Mouse (Mus musculus) monocyte, adult 59 days (primary cell): ENCODE measurements around the gene Adamts7. TPM values are rescaled to one million over a fixed set of nuclear protein-coding genes. Genes with fewer than 3 reads are reported as not detected.

Experiments used
- total RNA-seq, 2 experiments: library from RNA; stranded (reverse); gene quantifications; one replicate each; pipeline ENCODE4 v1.2.4; 2023

Adamts7 gene
- total RNA-seq: under 1 TPM; 0.34 to 0.39 TPM

GRCm38 (mm10) chr9:90162926-90163748, at the start of gene Adamts7:
TSS of gene Adamts7 (plus strand) at chr9:90163069.

DNA sequence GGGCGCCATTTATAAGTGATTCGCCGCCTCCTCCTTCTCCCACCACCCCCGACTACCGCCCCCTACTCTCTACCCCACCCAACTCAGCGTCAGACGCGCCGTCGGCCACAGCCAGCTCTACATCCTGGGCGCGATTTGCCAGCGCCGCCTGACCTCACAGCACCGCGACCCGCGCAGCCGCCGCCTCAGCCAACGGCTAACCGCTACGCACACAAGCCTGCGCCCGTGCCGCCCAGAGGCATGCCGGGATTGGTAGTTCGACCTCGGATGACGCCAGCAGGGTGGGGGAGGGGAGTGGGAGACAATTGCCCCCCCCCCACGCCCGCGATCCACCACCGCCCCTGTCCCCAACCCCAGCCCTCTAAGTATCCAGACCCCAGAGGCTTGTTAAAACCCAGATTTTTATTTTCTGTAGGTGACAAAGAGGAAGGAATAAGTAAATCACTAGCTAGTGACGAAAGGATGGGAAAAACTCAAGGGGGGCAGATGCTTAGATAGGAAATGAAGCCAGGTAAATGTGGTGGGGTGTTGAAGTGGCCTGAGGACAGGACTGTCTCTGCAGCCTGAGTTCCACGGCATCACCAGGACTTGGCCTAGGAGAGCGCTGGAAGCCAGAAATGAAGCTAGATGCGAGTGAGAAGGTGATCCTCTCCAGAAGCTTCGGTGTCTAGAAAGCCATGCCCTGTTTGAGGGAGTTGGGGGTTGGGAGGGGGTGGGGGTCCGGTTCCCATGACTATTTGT, 48.1 kb upstream of the Adamts7 start, which contains the start of gene Morf4l1:
Gene Morf4l1 (minus strand): TSS at position 208 of the 741 bp plus-strand sequence.

Other genes starting within 250 kb of the Adamts7 start
- 100 to 1,000 TPM; 587 to 636 TPM for gene Ctsh, start 108.9 kb upstream of the Adamts7 start, total RNA-seq
- gene Morf4l1, start 48.3 kb upstream of the Adamts7 start, total RNA-seq: 100 to 1,000 TPM; 364 to 393 TPM
- gene Tbc1d2b, start 107.7 kb downstream of the Adamts7 start, total RNA-seq: 100 to 1,000 TPM; 125 to 128 TPM